Mouse (Mus musculus): ENCODE data around the gene Cfap97d1. TPM values are rescaled to one million over a fixed set of nuclear protein-coding genes. Genes with fewer than 3 reads are reported as not detected.

Gene Cfap97d1
- polyA plus RNA-seq, 1 experiment from 2014 or later = not detected

GRCm38 (mm10) chr11:102039487-102040137 lies 55.5 kb downstream of the Cfap97d1 start:
- 61% methylated on average over 13 of the region's 13 CpGs for WGBS
- Histone ChIP-seq H3K27ac (no peak overlapping the region), H3K27me3 (no peaks in the 10 kb centered on the region), H3K9ac (no peak overlapping the region), H3K4me1 (replicated peaks) (0 out of 2 replicates have a peak, but pooled peaks cover 4% of the 10 kb centered on the region), H3K36me3 (no peaks in the 10 kb centered on the region), H3K9me3 (replicated peaks) (no peaks in the 10 kb centered on the region), H3K4me3 (no peak overlapping the region), H3K4me2 (no peak overlapping the region)
- ATAC-seq (replicated peaks; ENCODE audit: insufficient number of reproducible peaks, insufficient read depth, low FRiP score, low read depth) = no peak

GRCm38 (mm10) chr11:102040138-102040524 lies 56.1 kb downstream of the Cfap97d1 start:
- Histone ChIP-seq H3K27ac (no peak overlapping the region), H3K9me3 (replicated peaks) (no peaks in the 10 kb centered on the region), H3K9ac (no peak overlapping the region), H3K4me3 (no peak overlapping the region), H3K36me3 (no peaks in the 10 kb centered on the region), H3K4me1 (replicated peaks) (0 out of 2 replicates have a peak, but pooled peaks cover 4% of the 10 kb centered on the region), H3K27me3 (no peaks in the 10 kb centered on the region), H3K4me2 (no peak overlapping the region)
- peak; percentile 88 for ATAC-seq (replicated peaks; ENCODE audit: insufficient number of reproducible peaks, insufficient read depth, low FRiP score, low read depth)
- WGBS = under 1% methylated on average over 9 of the region's 9 CpGs

- Histone ChIP-seq H3K9ac (no peak overlapping the region), H3K4me3 (no peak overlapping the region), H3K9me3 (replicated peaks) (0 out of 2 replicates have a peak, but pooled peaks cover 2% of the 10 kb centered on the region), H3K36me3 (no peaks in the 10 kb centered on the region), H3K27me3 (no peaks in the 10 kb centered on the region), H3K4me1 (replicated peaks) (0 out of 2 replicates have a peak, but pooled peaks cover 4% of the 10 kb centered on the region), H3K27ac (no peak overlapping the region), H3K4me2 (no peak overlapping the region)
- ATAC-seq (replicated peaks; ENCODE audit: insufficient number of reproducible peaks, insufficient read depth, low FRiP score, low read depth) = no peak
- 71% methylated on average over 4 of the region's 4 CpGs for WGBS
Measured at GRCm38 (mm10) chr11:102040646-102041045, 56.6 kb downstream of the Cfap97d1 start.

- WGBS = 57% methylated on average over 5 of the region's 5 CpGs
- peak within 1 kb of the TSS; percentile 27 for H3K4me3 ChIP-seq
- ATAC-seq (replicated peaks; ENCODE audit: insufficient number of reproducible peaks, insufficient read depth, low FRiP score, low read depth) = no peak
- no peak within 1 kb of the TSS for H3K27ac ChIP-seq
- no peaks in the 10 kb centered on the region for H3K36me3 ChIP-seq
- 0 out of 2 replicates have a peak, but pooled peaks cover 4% of the 10 kb centered on the region for H3K4me1 ChIP-seq (replicated peaks)
- H3K9me3 ChIP-seq (replicated peaks) = 0 out of 2 replicates have a peak, but pooled peaks cover 3% of the 10 kb centered on the region
- peak within 1 kb of the TSS; percentile 29; the same call in 1 of the 2 replicates for H3K9ac ChIP-seq
- H3K4me2 ChIP-seq = peak within 1 kb of the TSS; percentile 9
- H3K27me3 ChIP-seq = no peaks in the 10 kb centered on the region
Measured at GRCm38 (mm10) chr11:102041350-102041949, 57.4 kb downstream of the Cfap97d1 start, which contains the start of gene Cd300lg. TSS of gene Cd300lg (plus strand) at chr11:102041509.

Other genes with a start within 250 kb of the Cfap97d1 start
- gene Etv4, start 198.9 kb upstream of the Cfap97d1 start, polyA plus RNA-seq (2015; fragmentation: Nextera tagmentation; extraction: Ambion mirVana) = 3.5 and 5.8 TPM in 2 replicates
- 15.7 and 19.8 TPM in 2 replicates for gene Meox1, start 89.9 kb upstream of the Cfap97d1 start, polyA plus RNA-seq (2015; fragmentation: Nextera tagmentation; extraction: Ambion mirVana)
- 3.9 and 4.4 TPM in 2 replicates for gene Sost, start 17.3 kb upstream of the Cfap97d1 start, polyA plus RNA-seq (2015; fragmentation: Nextera tagmentation; extraction: Ambion mirVana)
- gene Dusp3, start 2.7 kb downstream of the Cfap97d1 start, polyA plus RNA-seq (2015; fragmentation: Nextera tagmentation; extraction: Ambion mirVana) = 50.4 and 56.7 TPM in 2 replicates
- gene Mpp3, start 44.2 kb downstream of the Cfap97d1 start, polyA plus RNA-seq (2015; fragmentation: Nextera tagmentation; extraction: Ambion mirVana) = 2.9 and 3.6 TPM in 2 replicates
- 7.2 and 8.4 TPM in 2 replicates for gene Cd300lg, start 57.2 kb downstream of the Cfap97d1 start, polyA plus RNA-seq (2015; fragmentation: Nextera tagmentation; extraction: Ambion mirVana)
- 6.0 and 9.3 TPM in 2 replicates for gene Mpp2, start 104.2 kb downstream of the Cfap97d1 start, polyA plus RNA-seq (2015; fragmentation: Nextera tagmentation; extraction: Ambion mirVana)
- not detected in 2 replicates for gene Ppy, start 117.0 kb downstream of the Cfap97d1 start, polyA plus RNA-seq (2015; fragmentation: Nextera tagmentation; extraction: Ambion mirVana)
- not detected in 2 replicates for gene Pyy, start 123.6 kb downstream of the Cfap97d1 start, polyA plus RNA-seq (2015; fragmentation: Nextera tagmentation; extraction: Ambion mirVana)
- gene Nags, start 161.2 kb downstream of the Cfap97d1 start, polyA plus RNA-seq (2015; fragmentation: Nextera tagmentation; extraction: Ambion mirVana) = 0.24 TPM in 1 of 2 replicates, not detected in the other
- 30.6 and 35.9 TPM in 2 replicates for gene Tmem101, start 172.1 kb downstream of the Cfap97d1 start, polyA plus RNA-seq (2015; fragmentation: Nextera tagmentation; extraction: Ambion mirVana)
- gene Lsm12, start 201.0 kb downstream of the Cfap97d1 start, polyA plus RNA-seq (2015; fragmentation: Nextera tagmentation; extraction: Ambion mirVana) = 74.6 and 83.4 TPM in 2 replicates
- 20.9 and 23.3 TPM in 2 replicates for gene G6pc3, start 205.3 kb downstream of the Cfap97d1 start, polyA plus RNA-seq (2015; fragmentation: Nextera tagmentation; extraction: Ambion mirVana)
- gene Hdac5, start 245.9 kb downstream of the Cfap97d1 start, polyA plus RNA-seq (2015; fragmentation: Nextera tagmentation; extraction: Ambion mirVana) = 76.7 and 86.8 TPM in 2 replicates

Data from heart, embryonic 15.5 days (tissue).